Mouse (Mus musculus): ENCODE data around the gene Gm17324. TPM values are rescaled to one million over a fixed set of nuclear protein-coding genes. Genes with fewer than 3 reads are reported as not detected.

The Gm17324 gene
- polyA plus RNA-seq, 1 experiment from 2014 or later: 0.72 TPM

GRCm38 (mm10) chr9:78475383-78475780 lies 26.8 kb upstream of the Gm17324 start:
- DNase-seq (ENCODE audit: low spot score) (no peak), ATAC-seq (replicated peaks; ENCODE audit: low FRiP score) (no peak)
- H3K4me3 ChIP-seq (ENCODE audit: low read depth, low read length): no peak overlapping the region
- H3K9ac ChIP-seq (ENCODE audit: low read length): no peak overlapping the region
- no peaks in the 10 kb centered on the region for H3K27me3 ChIP-seq (ENCODE audit: control insufficient read depth, insufficient read depth, low read length)
- no peaks in the 10 kb centered on the region for H3K9me3 ChIP-seq (ENCODE audit: control insufficient read depth, low read length)
- peaks cover 9% of the 10 kb centered on the region; the same call in 1 of the 2 replicates for H3K36me3 ChIP-seq (ENCODE audit: control insufficient read depth, insufficient read depth, low read length)
- 95% methylated on average over 2 of the region's 2 CpGs for WGBS
- no peak overlapping the region for H3K4me2 ChIP-seq (ENCODE audit: low read depth, low read length, severe bottlenecking)
- no peaks in the 10 kb centered on the region; the same call in 1 of the 2 replicates for H3K4me1 ChIP-seq (replicated peaks; ENCODE audit: control insufficient read depth, insufficient read depth, low read length)
- H3K27ac ChIP-seq (ENCODE audit: low read depth, low read length): no peak overlapping the region

- no peak overlapping the region for H3K9ac ChIP-seq (ENCODE audit: low read length)
- ATAC-seq (replicated peaks; ENCODE audit: low FRiP score): no peak
- no peaks in the 10 kb centered on the region for H3K9me3 ChIP-seq (ENCODE audit: control insufficient read depth, low read length)
- no peak for DNase-seq (ENCODE audit: low spot score)
- WGBS: 88% methylated on average over 5 of the region's 5 CpGs
- no peak overlapping the region for H3K27ac ChIP-seq (ENCODE audit: low read depth, low read length)
- no peak overlapping the region for H3K4me2 ChIP-seq (ENCODE audit: low read depth, low read length, severe bottlenecking)
- H3K4me3 ChIP-seq (ENCODE audit: low read depth, low read length): no peak overlapping the region
- H3K36me3 ChIP-seq (ENCODE audit: control insufficient read depth, insufficient read depth, low read length): peaks cover 9% of the 10 kb centered on the region; the same call in 1 of the 2 replicates
- H3K4me1 ChIP-seq (replicated peaks; ENCODE audit: control insufficient read depth, insufficient read depth, low read length): no peaks in the 10 kb centered on the region; the same call in 1 of the 2 replicates
- no peaks in the 10 kb centered on the region for H3K27me3 ChIP-seq (ENCODE audit: control insufficient read depth, insufficient read depth, low read length)
These were observed 26.3 kb upstream of the Gm17324 start for GRCm38 (mm10) chr9:78474771-78475382.

- WGBS: 89% methylated on average over 2 of the region's 2 CpGs
These were observed 25.7 kb upstream of the Gm17324 start for GRCm38 (mm10) chr9:78474270-78474669.

GRCm38 (mm10) chr9:78473588-78473987 lies 25.0 kb upstream of the Gm17324 start:
- peaks cover 9% of the 10 kb centered on the region; the same call in 1 of the 2 replicates for H3K36me3 ChIP-seq (ENCODE audit: control insufficient read depth, insufficient read depth, low read length)
- H3K4me1 ChIP-seq (replicated peaks; ENCODE audit: control insufficient read depth, insufficient read depth, low read length): no peaks in the 10 kb centered on the region
- H3K27me3 ChIP-seq (ENCODE audit: control insufficient read depth, insufficient read depth, low read length): no peaks in the 10 kb centered on the region
- H3K9me3 ChIP-seq (ENCODE audit: control insufficient read depth, low read length): no peaks in the 10 kb centered on the region
- ATAC-seq (replicated peaks; ENCODE audit: low FRiP score) (no peak), DNase-seq (ENCODE audit: low spot score) (no peak)
- 87% methylated on average over 8 of the region's 8 CpGs for WGBS
- H3K4me2 ChIP-seq (ENCODE audit: low read depth, low read length, severe bottlenecking): no peak overlapping the region
- H3K27ac ChIP-seq (ENCODE audit: low read depth, low read length): no peak overlapping the region
- no peak overlapping the region for H3K9ac ChIP-seq (ENCODE audit: low read length)
- H3K4me3 ChIP-seq (ENCODE audit: low read depth, low read length): no peak overlapping the region

More at GRCm38 (mm10) chr9:78474270-78474669, 25.7 kb upstream of the Gm17324 start:
- Histone ChIP-seq H3K27ac (ENCODE audit: low read depth, low read length) (no peak overlapping the region), H3K4me3 (ENCODE audit: low read depth, low read length) (no peak overlapping the region), H3K4me2 (ENCODE audit: low read depth, low read length, severe bottlenecking) (no peak overlapping the region), H3K27me3 (ENCODE audit: control insufficient read depth, insufficient read depth, low read length) (no peaks in the 10 kb centered on the region), H3K9ac (ENCODE audit: low read length) (no peak overlapping the region), H3K9me3 (ENCODE audit: control insufficient read depth, low read length) (no peaks in the 10 kb centered on the region), H3K4me1 (replicated peaks; ENCODE audit: control insufficient read depth, insufficient read depth, low read length) (no peaks in the 10 kb centered on the region; the same call in 1 of the 2 replicates), H3K36me3 (ENCODE audit: control insufficient read depth, insufficient read depth, low read length) (peaks cover 9% of the 10 kb centered on the region; the same call in 1 of the 2 replicates)
- ATAC-seq (replicated peaks; ENCODE audit: low FRiP score) (no peak), DNase-seq (ENCODE audit: low spot score) (no peak)

- Histone ChIP-seq H3K9ac (ENCODE audit: low read length) (no peak overlapping the region), H3K27me3 (ENCODE audit: control insufficient read depth, insufficient read depth, low read length) (no peaks in the 10 kb centered on the region), H3K4me2 (ENCODE audit: low read depth, low read length, severe bottlenecking) (no peak overlapping the region), H3K36me3 (ENCODE audit: control insufficient read depth, insufficient read depth, low read length) (peaks cover 5% of the 10 kb centered on the region), H3K27ac (ENCODE audit: low read depth, low read length) (no peak overlapping the region), H3K9me3 (ENCODE audit: control insufficient read depth, low read length) (no peaks in the 10 kb centered on the region), H3K4me3 (ENCODE audit: low read depth, low read length) (no peak overlapping the region), H3K4me1 (replicated peaks; ENCODE audit: control insufficient read depth, insufficient read depth, low read length) (no peaks in the 10 kb centered on the region)
- DNase-seq (ENCODE audit: low spot score) (no peak), ATAC-seq (replicated peaks; ENCODE audit: low FRiP score) (no peak)
- 93% methylated on average over 3 of the region's 3 CpGs for WGBS
These were observed 17.1 kb upstream of the Gm17324 start for GRCm38 (mm10) chr9:78465725-78466124.

- Histone ChIP-seq H3K36me3 (ENCODE audit: control insufficient read depth, insufficient read depth, low read length) (peaks cover 3% of the 10 kb centered on the region), H3K4me3 (ENCODE audit: low read depth, low read length) (no peak overlapping the region), H3K4me1 (replicated peaks; ENCODE audit: control insufficient read depth, insufficient read depth, low read length) (no peaks in the 10 kb centered on the region), H3K9ac (ENCODE audit: low read length) (no peak overlapping the region), H3K4me2 (ENCODE audit: low read depth, low read length, severe bottlenecking) (no peak overlapping the region), H3K27me3 (ENCODE audit: control insufficient read depth, insufficient read depth, low read length) (no peaks in the 10 kb centered on the region), H3K27ac (ENCODE audit: low read depth, low read length) (no peak overlapping the region), H3K9me3 (ENCODE audit: control insufficient read depth, low read length) (no peaks in the 10 kb centered on the region)
- ATAC-seq (replicated peaks; ENCODE audit: low FRiP score) (no peak), DNase-seq (ENCODE audit: low spot score) (no peak)
- 95% methylated on average over 4 of the region's 4 CpGs for WGBS
These were observed 14.8 kb upstream of the Gm17324 start for GRCm38 (mm10) chr9:78463337-78463736.

GRCm38 (mm10) chr9:78457026-78457425 lies 8.4 kb upstream of the Gm17324 start:
- Histone ChIP-seq H3K9me3 (ENCODE audit: control insufficient read depth, low read length) (no peaks in the 10 kb centered on the region), H3K4me3 (ENCODE audit: low read depth, low read length) (no peak overlapping the region), H3K27me3 (ENCODE audit: control insufficient read depth, insufficient read depth, low read length) (no peaks in the 10 kb centered on the region), H3K9ac (ENCODE audit: low read length) (no peak overlapping the region), H3K4me1 (replicated peaks; ENCODE audit: control insufficient read depth, insufficient read depth, low read length) (no peaks in the 10 kb centered on the region), H3K27ac (ENCODE audit: low read depth, low read length) (no peak overlapping the region), H3K4me2 (ENCODE audit: low read depth, low read length, severe bottlenecking) (no peak overlapping the region), H3K36me3 (ENCODE audit: control insufficient read depth, insufficient read depth, low read length) (peaks cover 6% of the 10 kb centered on the region)
- WGBS: 91% methylated on average over 8 of the region's 8 CpGs
- no peak for DNase-seq (ENCODE audit: low spot score)
- ATAC-seq (replicated peaks; ENCODE audit: low FRiP score): no peak

GRCm38 (mm10) chr9:78451382-78451781 lies 2.8 kb upstream of the Gm17324 start:
- Histone ChIP-seq H3K4me2 (ENCODE audit: low read depth, low read length, severe bottlenecking) (no peak overlapping the region), H3K9ac (ENCODE audit: low read length) (no peak overlapping the region), H3K4me1 (replicated peaks; ENCODE audit: control insufficient read depth, insufficient read depth, low read length) (0 out of 2 replicates have a peak, but pooled peaks cover 2% of the 10 kb centered on the region), H3K36me3 (ENCODE audit: control insufficient read depth, insufficient read depth, low read length) (peaks cover 6% of the 10 kb centered on the region; the same call in 1 of the 2 replicates), H3K9me3 (ENCODE audit: control insufficient read depth, low read length) (no peaks in the 10 kb centered on the region), H3K4me3 (ENCODE audit: low read depth, low read length) (no peak overlapping the region), H3K27ac (ENCODE audit: low read depth, low read length) (no peak overlapping the region), H3K27me3 (ENCODE audit: control insufficient read depth, insufficient read depth, low read length) (no peaks in the 10 kb centered on the region)
- DNase-seq (ENCODE audit: low spot score) (no peak), ATAC-seq (replicated peaks; ENCODE audit: low FRiP score) (no peak)
- WGBS: 89% methylated on average over 4 of the region's 4 CpGs

GRCm38 (mm10) chr9:78450404-78450803 lies 1.8 kb upstream of the Gm17324 start:
- H3K27ac ChIP-seq (ENCODE audit: low read depth, low read length): no peak overlapping the region
- peaks cover 6% of the 10 kb centered on the region; the same call in 1 of the 2 replicates for H3K36me3 ChIP-seq (ENCODE audit: control insufficient read depth, insufficient read depth, low read length)
- 0 out of 2 replicates have a peak, but pooled peaks cover 2% of the 10 kb centered on the region for H3K4me1 ChIP-seq (replicated peaks; ENCODE audit: control insufficient read depth, insufficient read depth, low read length)
- ATAC-seq (replicated peaks; ENCODE audit: low FRiP score) (no peak), DNase-seq (ENCODE audit: low spot score) (no peak)
- no peak overlapping the region for H3K9ac ChIP-seq (ENCODE audit: low read length)
- peaks cover 5% of the 10 kb centered on the region; the same call in 1 of the 2 replicates for H3K27me3 ChIP-seq (ENCODE audit: control insufficient read depth, insufficient read depth, low read length)
- H3K4me2 ChIP-seq (ENCODE audit: low read depth, low read length, severe bottlenecking): no peak overlapping the region
- no peak overlapping the region for H3K4me3 ChIP-seq (ENCODE audit: low read depth, low read length)
- H3K9me3 ChIP-seq (ENCODE audit: control insufficient read depth, low read length): no peaks in the 10 kb centered on the region
- WGBS: 78% methylated on average over 5 of the region's 5 CpGs

Measured in forebrain, embryonic 11.5 days (tissue).